Mouse (Mus musculus) bone marrow, adult 2 months (tissue): ENCODE measurements around the gene Gpr183.

Experiments
- CTCF ChIP-seq: fragments of 200-500 bp; IDR thresholded peaks from 2 replicates; pipeline ENCODE4 v1.5.1; 2011; ENCODE audit warnings: low read length, control low read depth; ENCODE audit not compliant: control insufficient read depth, insufficient read depth
- POLR2A ChIP-seq: fragments of 200-500 bp; IDR thresholded peaks from 2 replicates; pipeline ENCODE4 v1.6.1; 2011; ENCODE audit warnings: low read depth, mild to moderate bottlenecking, control low read depth, low read length, borderline replicate concordance; ENCODE audit not compliant: control insufficient read depth

DNA sequence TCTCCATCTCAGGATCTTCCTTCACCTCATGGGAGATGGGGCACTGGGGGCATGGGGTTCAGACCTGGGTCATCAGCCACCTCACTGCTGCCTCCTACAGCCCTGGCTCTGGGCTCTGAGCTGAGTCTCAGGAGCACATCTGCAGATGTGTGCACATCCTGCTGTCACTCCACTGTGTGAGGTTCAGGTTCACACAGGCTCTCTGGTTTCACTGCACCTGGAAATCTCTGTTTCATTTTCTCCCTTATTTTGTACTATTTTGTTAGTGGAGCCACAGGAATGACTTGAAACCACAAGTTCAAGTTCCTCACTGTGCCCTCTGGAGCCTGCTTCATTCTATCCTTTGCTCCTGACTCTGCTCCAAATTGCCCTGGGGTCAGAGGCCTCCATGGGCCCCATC is 26.9 kb upstream of the Gpr183 start:
- TF ChIP-seq CTCF (no peak), POLR2A (no peak)
